Mouse (Mus musculus) G1E (cell line): ENCODE data around the gene Pym1.

Experiments used
- CTCF ChIP-seq: IDR thresholded peaks from 2 replicates; pipeline ENCODE4 v1.5.1; 2012; ENCODE audit warnings: low read depth, low read length, inconsistent platforms, mixed read lengths
- GATA1 ChIP-seq: IDR thresholded peaks from 2 replicates; pipeline ENCODE4 v1.6.1; 2012; ENCODE audit warnings: borderline replicate concordance, low read length, inconsistent platforms, mixed read lengths
- POLR2AphosphoS5 ChIP-seq: IDR thresholded peaks from 2 replicates; pipeline ENCODE4 v1.6.1; 2012; ENCODE audit warnings: low read depth, low read length, inconsistent platforms; ENCODE audit not compliant: insufficient replicate concordance

GRCm38 (mm10) chr10:128772895-128773294, 25.2 kb downstream of the Pym1 start:
- TF ChIP-seq CTCF (no peak), POLR2AphosphoS5 (no peak), GATA1 (no peak)
